Mouse (Mus musculus) kidney, embryonic 16.5 days (tissue): Measurements from ENCODE around the gene Dpp10. TPM values are rescaled to one million over a fixed set of nuclear protein-coding genes. Genes with fewer than 3 reads are reported as not detected.
A peak's percentile ranks its signal among the peaks of the same experiment; 100 is the strongest.

ENCODE experiments used
- ATAC-seq: fragments of 200-750 bp; cut with Nextera tagmentation; 2 replicates; pipeline ENCODE4 v1.8.0; 2017; ENCODE audit warnings: moderate TSS enrichment; ENCODE audit not compliant: low FRiP score, low TSS enrichment
- H3K27ac ChIP-seq: fragments of 300-500 bp; sonication (generic); 2 replicates; pipeline ENCODE4 v1.5.1; 2014; ENCODE audit warnings: low read length
- H3K27me3 ChIP-seq: fragments of 300-500 bp; sonication (generic); 2 replicates; pipeline ENCODE4 v1.6.1; 2014; ENCODE audit warnings: low read length, control low read depth, mixed read lengths; ENCODE audit not compliant: insufficient read depth
- H3K36me3 ChIP-seq: fragments of 300-500 bp; sonication (generic); 2 replicates; pipeline ENCODE4 v1.6.1; 2014; ENCODE audit warnings: low read length, control low read depth, mixed read lengths; ENCODE audit not compliant: insufficient read depth
- H3K4me1 ChIP-seq: fragments of 300-500 bp; sonication (generic); 2 replicates; pipeline ENCODE4 v1.6.1; 2014; ENCODE audit warnings: low read length, control low read depth, mixed read lengths; ENCODE audit not compliant: insufficient read depth
- H3K4me2 ChIP-seq: fragments of 300-500 bp; sonication (generic); replicated peaks from 2 replicates; pipeline ENCODE4 v1.6.1; 2014; ENCODE audit warnings: low read depth, low read length
- H3K4me3 ChIP-seq: fragments of 300-500 bp; sonication (generic); 2 replicates; pipeline ENCODE4 v1.5.1; 2014; ENCODE audit warnings: mild to moderate bottlenecking, low read length
- H3K9ac ChIP-seq: fragments of 300-500 bp; sonication (generic); replicated peaks from 2 replicates; pipeline ENCODE4 v1.6.1; 2014; ENCODE audit warnings: low read length
- H3K9me3 ChIP-seq: fragments of 300-500 bp; sonication (generic); 2 replicates; pipeline ENCODE4 v1.6.1; 2016; ENCODE audit warnings: low read length, control low read depth
- WGBS: fragments of 180-500 bp; shearing (Covaris S2); extraction: QIAGEN DNeasy Blood & Tissue Kit; methylation state at CpG from one replicate; pipeline ENCODE4 v1.1.7; 2014; 5-methylcytosine and 5-hydroxymethylcytosine counted together
- polyA plus RNA-seq: library from polyadenylated mRNA; unstranded; fragments of >200 nt; fragmentation: Nextera tagmentation; extraction: Ambion mirVana; gene quantifications from 2 replicates; pipeline ENCODE4 v1.2.1, GENCODE M21; 2015

The Dpp10 gene
- polyA plus RNA-seq, 1 experiment from 2014 or later: 0.94 TPM

DNA sequence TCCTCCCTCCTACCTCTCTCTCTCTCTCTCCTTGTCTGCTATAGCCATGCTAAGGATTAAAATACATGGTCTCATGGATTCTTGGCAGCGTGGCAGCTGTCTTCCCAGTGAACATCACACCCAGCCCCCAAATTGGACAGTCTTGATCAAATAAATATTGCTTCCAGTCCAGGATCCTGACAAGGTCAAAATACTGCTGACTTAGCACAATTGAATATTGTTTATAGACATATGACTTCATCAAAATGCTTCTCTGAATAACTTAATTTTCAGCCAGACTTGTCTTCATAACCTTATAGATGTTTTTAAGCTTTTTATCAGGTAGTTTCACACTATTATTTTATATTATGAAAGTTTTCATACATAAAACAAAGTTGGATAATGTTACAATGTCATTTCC, 120.5 kb downstream of the Dpp10 start:
- WGBS: 75% methylated on average over 1 of the region's 1 CpGs
- no peaks in the 10 kb centered on the region for H3K4me1 ChIP-seq
- no peak overlapping the region for H3K4me3 ChIP-seq
- H3K27me3 ChIP-seq: no peaks in the 10 kb centered on the region
- H3K27ac ChIP-seq: no peak overlapping the region
- no peak overlapping the region for H3K4me2 ChIP-seq
- no peaks in the 10 kb centered on the region for H3K36me3 ChIP-seq
- no peak overlapping the region for H3K9ac ChIP-seq
- ATAC-seq: no peak
- no peaks in the 10 kb centered on the region for H3K9me3 ChIP-seq

DNA sequence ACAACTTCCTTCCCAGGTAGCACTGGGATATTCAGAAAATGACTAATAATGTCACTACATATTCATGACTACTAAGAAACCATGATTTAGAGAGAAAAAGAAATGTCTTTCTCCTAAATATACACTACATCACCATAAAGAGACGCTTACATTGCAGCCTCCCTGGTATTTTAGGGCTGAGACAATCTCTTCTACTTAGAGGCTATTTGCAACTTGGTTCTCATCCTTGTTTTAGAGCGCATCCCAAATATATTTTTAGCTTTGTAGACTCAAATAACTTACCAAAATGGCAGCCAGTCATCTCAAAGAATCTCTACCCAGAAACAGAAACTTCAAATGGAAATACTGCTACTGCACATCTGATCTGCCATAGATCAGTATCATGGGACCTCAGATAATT, 121.5 kb downstream of the Dpp10 start:
- WGBS: 93% methylated on average over 2 of the region's 2 CpGs
- Histone ChIP-seq H3K4me2 (no peak overlapping the region), H3K9me3 (no peaks in the 10 kb centered on the region), H3K4me1 (no peaks in the 10 kb centered on the region), H3K4me3 (no peak overlapping the region), H3K27ac (no peak overlapping the region), H3K27me3 (no peaks in the 10 kb centered on the region), H3K36me3 (no peaks in the 10 kb centered on the region), H3K9ac (no peak overlapping the region)
- ATAC-seq: no peak

DNA sequence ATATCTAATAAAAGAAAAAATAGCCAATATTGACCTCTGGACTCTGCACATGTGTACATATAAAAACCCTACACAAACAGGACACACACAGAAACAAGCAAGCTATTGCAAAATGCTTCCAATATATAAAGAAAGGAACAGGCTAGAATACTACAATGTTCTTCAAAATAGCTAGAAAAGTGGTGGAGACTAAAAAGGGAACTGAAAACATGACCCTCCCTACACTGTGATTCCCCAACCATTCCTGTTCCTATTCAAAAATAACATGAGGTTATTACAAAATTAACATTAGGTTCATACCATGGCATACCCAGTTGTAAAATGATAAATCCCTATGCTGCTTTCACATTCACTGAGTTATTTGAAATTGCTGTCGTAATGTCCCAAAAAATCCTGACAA, 125.8 kb downstream of the Dpp10 start:
- H3K4me2 ChIP-seq: no peak overlapping the region
- ATAC-seq: no peak
- H3K4me1 ChIP-seq: no peaks in the 10 kb centered on the region
- WGBS: 92% methylated on average over 1 of the region's 1 CpGs
- H3K27ac ChIP-seq: no peak overlapping the region
- H3K27me3 ChIP-seq: no peaks in the 10 kb centered on the region
- no peaks in the 10 kb centered on the region for H3K36me3 ChIP-seq
- H3K9ac ChIP-seq: no peak overlapping the region
- H3K4me3 ChIP-seq: no peak overlapping the region
- H3K9me3 ChIP-seq: no peaks in the 10 kb centered on the region

DNA sequence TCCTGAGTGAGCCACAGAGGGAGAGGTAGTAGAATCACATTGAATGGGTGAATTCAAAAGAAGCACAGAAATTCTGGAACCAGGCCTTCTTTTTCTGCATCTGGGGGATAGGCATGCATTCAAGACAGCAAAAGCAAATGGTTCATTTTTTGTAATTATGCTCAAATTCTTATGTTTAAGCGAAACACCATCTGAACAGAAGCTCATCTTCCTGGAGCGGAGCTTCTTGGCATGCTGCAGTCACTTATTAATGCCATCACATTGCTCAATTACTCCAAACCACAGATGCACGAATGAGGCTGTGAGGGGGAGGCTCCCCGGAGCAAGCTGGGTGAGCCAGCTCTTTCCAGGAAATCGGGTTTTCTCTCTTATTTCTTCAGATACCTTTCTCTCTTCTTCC, 142.7 kb downstream of the Dpp10 start:
- no peaks in the 10 kb centered on the region for H3K27me3 ChIP-seq
- H3K27ac ChIP-seq: no peak overlapping the region
- H3K9ac ChIP-seq: no peak overlapping the region
- H3K4me1 ChIP-seq: no peaks in the 10 kb centered on the region
- H3K9me3 ChIP-seq: no peaks in the 10 kb centered on the region
- ATAC-seq: no peak
- 71% methylated on average over 5 of the region's 5 CpGs for WGBS
- H3K4me3 ChIP-seq: no peak overlapping the region
- no peaks in the 10 kb centered on the region for H3K36me3 ChIP-seq
- H3K4me2 ChIP-seq: no peak overlapping the region

DNA sequence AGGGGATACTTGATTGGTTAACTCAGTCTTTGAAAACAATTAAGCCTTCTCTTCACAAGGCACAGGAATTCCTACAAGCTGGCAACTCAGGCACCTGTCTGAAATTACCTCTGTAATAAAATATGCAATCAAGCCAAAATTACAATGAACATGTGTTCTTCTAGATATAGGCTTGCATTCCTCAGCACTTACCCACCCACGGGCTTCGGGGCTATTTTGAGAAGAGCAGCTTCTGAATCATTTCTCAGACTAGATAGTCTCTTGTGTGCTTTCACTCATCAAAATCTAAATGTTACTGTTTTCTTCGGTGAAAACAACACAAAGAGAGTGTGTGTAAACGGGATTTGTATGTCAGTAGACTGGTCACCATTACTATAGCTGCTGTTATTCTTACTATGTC, 144.1 kb downstream of the Dpp10 start:
- H3K27ac ChIP-seq: no peak overlapping the region
- no peak overlapping the region for H3K4me3 ChIP-seq
- H3K9me3 ChIP-seq: no peaks in the 10 kb centered on the region
- no peaks in the 10 kb centered on the region for H3K36me3 ChIP-seq
- no peaks in the 10 kb centered on the region for H3K4me1 ChIP-seq
- H3K9ac ChIP-seq: no peak overlapping the region
- H3K27me3 ChIP-seq: no peaks in the 10 kb centered on the region
- ATAC-seq: no peak
- 73% methylated on average over 4 of the region's 4 CpGs for WGBS
- no peak overlapping the region for H3K4me2 ChIP-seq

DNA sequence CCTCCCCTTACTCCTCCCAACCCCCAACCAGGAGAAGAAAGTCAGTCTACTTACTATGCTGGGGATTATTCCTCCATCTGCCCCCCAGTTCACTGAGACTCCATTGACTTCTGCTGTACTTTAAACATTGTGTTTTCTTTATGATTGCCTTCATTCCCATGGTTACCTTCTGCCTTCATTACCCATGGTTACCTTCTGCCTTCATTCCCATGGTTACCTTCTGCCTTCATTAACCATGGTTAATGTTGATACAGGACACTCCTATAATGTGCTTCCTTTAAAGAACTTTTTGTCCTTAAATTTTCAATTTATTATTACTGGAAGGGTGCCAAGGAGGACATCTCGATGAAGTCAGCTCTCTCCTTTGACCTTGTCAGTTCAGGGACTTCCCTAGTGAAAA, 158.1 kb downstream of the Dpp10 start:
- WGBS: 16% methylated on average over 1 of the region's 1 CpGs

DNA sequence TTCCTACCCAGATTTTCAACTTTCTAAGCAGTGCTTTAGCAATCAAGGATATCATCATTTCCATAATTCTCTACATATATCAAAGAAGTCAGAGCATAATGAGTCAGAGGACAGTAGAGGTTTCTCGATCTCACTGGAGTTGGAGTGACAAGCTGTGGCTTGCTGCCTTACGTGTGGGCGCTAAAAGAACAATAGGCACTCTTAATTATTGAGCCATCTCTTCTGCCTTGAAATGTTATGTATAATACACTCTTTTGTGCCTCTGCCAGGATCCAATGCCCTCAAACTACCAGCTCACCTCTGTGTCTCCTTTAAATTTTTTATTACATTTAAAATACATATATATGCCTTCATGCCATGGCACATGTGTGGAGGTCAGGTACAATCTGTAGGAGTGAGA, 198.5 kb downstream of the Dpp10 start:
- no peaks in the 10 kb centered on the region for H3K36me3 ChIP-seq
- no peak for ATAC-seq

More for the DNA sequence above, 158.1 kb downstream of the Dpp10 start:
- ATAC-seq: peak; percentile 69; the same call in 1 of the 2 replicates
- Histone ChIP-seq H3K27me3 (no peaks in the 10 kb centered on the region), H3K4me3 (no peak overlapping the region), H3K4me1 (peaks cover 6% of the 10 kb centered on the region; the same call in 1 of the 2 replicates), H3K27ac (no peak overlapping the region), H3K9ac (no peak overlapping the region), H3K36me3 (no peaks in the 10 kb centered on the region), H3K9me3 (no peaks in the 10 kb centered on the region), H3K4me2 (no peak overlapping the region)

DNA sequence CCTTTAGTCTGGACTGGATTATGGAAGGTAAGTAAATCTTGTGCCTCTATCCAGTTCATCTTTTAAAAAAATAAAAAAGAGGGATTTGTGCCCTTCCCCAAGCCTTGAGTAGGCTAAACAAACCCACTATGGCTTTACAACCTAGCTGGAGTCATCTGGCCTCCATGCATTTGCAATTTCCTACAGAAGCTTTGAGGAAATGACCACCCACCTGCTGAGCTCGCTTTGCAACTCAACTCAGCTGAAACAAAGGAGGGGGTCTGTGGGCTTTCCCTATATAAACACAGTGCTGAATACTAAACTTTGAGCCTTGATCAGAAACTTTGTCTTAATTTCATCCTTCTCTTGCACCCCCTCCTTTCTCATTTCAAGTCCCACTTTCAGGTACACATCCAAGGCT, 244.2 kb downstream of the Dpp10 start:
- WGBS: 25% methylated on average over 1 of the region's 1 CpGs
- no peak for ATAC-seq
- Histone ChIP-seq H3K27me3 (no peaks in the 10 kb centered on the region), H3K4me1 (no peaks in the 10 kb centered on the region), H3K4me2 (no peak overlapping the region), H3K4me3 (no peak overlapping the region), H3K27ac (no peak overlapping the region), H3K9me3 (no peaks in the 10 kb centered on the region), H3K9ac (no peak overlapping the region), H3K36me3 (no peaks in the 10 kb centered on the region)

More for the DNA sequence above, 198.5 kb downstream of the Dpp10 start:
- Histone ChIP-seq H3K4me2 (no peak overlapping the region), H3K9me3 (no peaks in the 10 kb centered on the region), H3K9ac (no peak overlapping the region), H3K4me3 (no peak overlapping the region), H3K4me1 (no peaks in the 10 kb centered on the region), H3K27me3 (no peaks in the 10 kb centered on the region), H3K27ac (no peak overlapping the region)
- WGBS: 90% methylated on average over 3 of the region's 3 CpGs

DNA sequence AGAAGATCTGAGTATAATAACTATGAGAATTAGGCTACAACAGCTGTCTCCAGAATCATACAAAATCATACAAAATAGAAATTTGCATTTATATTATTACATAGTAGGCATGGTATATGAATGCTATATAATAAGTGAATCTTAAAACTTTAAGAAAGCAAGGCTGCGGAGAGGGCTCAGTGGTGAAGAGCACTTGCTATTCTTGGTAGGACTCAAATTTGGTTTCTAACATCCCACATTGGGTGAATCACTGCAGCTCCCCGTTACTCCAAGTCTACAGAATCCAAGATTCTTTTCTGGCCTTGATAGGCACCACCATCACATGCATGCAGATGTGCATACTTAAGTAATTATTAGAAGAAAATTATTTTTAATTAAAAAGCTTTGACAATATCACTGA, 279.8 kb downstream of the Dpp10 start:
- Histone ChIP-seq H3K9me3 (no peaks in the 10 kb centered on the region), H3K4me1 (no peaks in the 10 kb centered on the region), H3K4me2 (no peak overlapping the region), H3K4me3 (no peak overlapping the region), H3K36me3 (no peaks in the 10 kb centered on the region), H3K27me3 (no peaks in the 10 kb centered on the region), H3K27ac (no peak overlapping the region), H3K9ac (no peak overlapping the region)
- no peak for ATAC-seq
- 86% methylated on average over 2 of the region's 2 CpGs for WGBS

DNA sequence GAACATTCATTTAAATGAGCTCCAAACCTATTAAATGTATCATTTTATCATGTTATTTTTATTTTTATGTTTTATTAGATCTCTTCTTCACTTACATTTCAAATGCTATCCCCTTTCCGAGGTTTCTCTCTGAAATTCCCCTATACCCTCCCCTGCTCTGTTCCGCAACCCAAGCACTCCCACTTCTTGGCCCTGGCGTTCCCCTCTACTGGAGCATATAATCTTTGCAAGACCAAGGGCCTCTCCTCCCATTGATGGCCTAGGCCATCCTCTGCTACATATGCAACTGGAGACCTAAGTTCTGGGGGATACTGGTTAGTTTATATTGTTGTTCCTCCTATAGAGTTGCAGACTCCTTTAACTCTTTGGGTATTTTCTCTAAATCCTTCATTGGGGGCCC, 283.1 kb downstream of the Dpp10 start:
- Histone ChIP-seq H3K36me3 (no peaks in the 10 kb centered on the region), H3K4me3 (no peak overlapping the region), H3K9ac (no peak overlapping the region), H3K27ac (no peak overlapping the region), H3K27me3 (no peaks in the 10 kb centered on the region), H3K4me1 (no peaks in the 10 kb centered on the region), H3K9me3 (no peaks in the 10 kb centered on the region), H3K4me2 (no peak overlapping the region)
- 57% methylated on average over 3 of the region's 3 CpGs for WGBS
- peak; percentile 39; the same call in 1 of the 2 replicates for ATAC-seq

DNA sequence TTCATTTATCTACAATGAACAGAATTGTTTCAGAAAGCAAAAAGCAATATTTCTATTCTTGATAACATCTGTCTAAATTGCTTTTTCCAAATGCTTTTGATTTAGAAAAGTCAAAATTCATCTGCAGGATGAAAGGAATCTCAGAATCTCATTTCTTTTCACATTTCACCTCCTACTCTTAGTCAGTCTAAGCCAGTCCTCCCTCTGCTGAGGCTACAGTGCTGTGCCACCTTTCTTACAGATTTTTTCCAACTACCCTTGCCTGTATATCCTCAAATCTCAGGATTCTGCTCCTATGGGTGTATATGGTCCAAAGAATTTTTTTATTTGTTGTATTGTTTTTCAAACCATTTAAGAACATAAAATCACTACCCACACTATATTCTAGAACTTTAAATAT, 289.3 kb downstream of the Dpp10 start:
- Histone ChIP-seq H3K36me3 (no peaks in the 10 kb centered on the region), H3K9me3 (no peaks in the 10 kb centered on the region)
- ATAC-seq: no peak

More for the DNA sequence above, 289.3 kb downstream of the Dpp10 start:
- no peak overlapping the region for H3K4me3 ChIP-seq
- no peak overlapping the region for H3K4me2 ChIP-seq
- H3K4me1 ChIP-seq: no peaks in the 10 kb centered on the region
- H3K27me3 ChIP-seq: no peaks in the 10 kb centered on the region
- H3K27ac ChIP-seq: no peak overlapping the region
- H3K9ac ChIP-seq: no peak overlapping the region
